Mouse (Mus musculus) midbrain, embryonic 10.5 days (tissue): ENCODE results near the gene Ipo7. TPM values are rescaled to one million over a fixed set of nuclear protein-coding genes. Genes with fewer than 3 reads are reported as not detected.
A peak's percentile ranks its signal among the peaks of the same experiment; 100 is the strongest.

Source experiments
- DNase-seq: peaks from one replicate; pipeline ENCODE4 v3.0.0-alpha.2; 2017; ENCODE audit warnings: low spot score
- H3K27ac ChIP-seq: fragments of 300-500 bp; sonication (generic); replicated peaks from 2 replicates; pipeline ENCODE4 v1.5.1; 2016; ENCODE audit warnings: mild to moderate bottlenecking
- H3K27me3 ChIP-seq: fragments of 300-500 bp; sonication (generic); 2 replicates; pipeline ENCODE4 v1.6.1; 2016; ENCODE audit warnings: low read depth, mild to moderate bottlenecking; ENCODE audit not compliant: poor library complexity, severe bottlenecking
- H3K36me3 ChIP-seq: fragments of 300-500 bp; sonication (generic); 2 replicates; pipeline ENCODE4 v1.6.1; 2016; ENCODE audit warnings: mild to moderate bottlenecking, moderate library complexity
- H3K4me1 ChIP-seq: fragments of 300-500 bp; sonication (generic); 2 replicates; pipeline ENCODE4 v1.6.1; 2016
- H3K4me3 ChIP-seq: fragments of 300-500 bp; sonication (generic); 2 replicates; pipeline ENCODE4 v1.5.1; 2016; ENCODE audit warnings: mild to moderate bottlenecking, moderate library complexity
- H3K9me3 ChIP-seq: fragments of 300-500 bp; sonication (generic); replicated peaks from 2 replicates; pipeline ENCODE4 v1.6.1; 2016; ENCODE audit warnings: mild to moderate bottlenecking
- whole genome bisulfite sequencing: fragments of 180-500 bp; shearing (Covaris S2); methylation state at CpG from one replicate; pipeline ENCODE4 v1.1.7; 2016; 5-methylcytosine and 5-hydroxymethylcytosine counted together
- polyA plus RNA-seq: library from polyadenylated mRNA; unstranded; fragments of >200 nt; fragmentation: Nextera tagmentation; extraction: Ambion mirVana; gene quantifications from 2 replicates; pipeline ENCODE4 v1.2.1, GENCODE M21; 2016

Gene Ipo7
- polyA plus RNA-seq, 1 experiment from 2014 or later: 54.1 TPM

DNA sequence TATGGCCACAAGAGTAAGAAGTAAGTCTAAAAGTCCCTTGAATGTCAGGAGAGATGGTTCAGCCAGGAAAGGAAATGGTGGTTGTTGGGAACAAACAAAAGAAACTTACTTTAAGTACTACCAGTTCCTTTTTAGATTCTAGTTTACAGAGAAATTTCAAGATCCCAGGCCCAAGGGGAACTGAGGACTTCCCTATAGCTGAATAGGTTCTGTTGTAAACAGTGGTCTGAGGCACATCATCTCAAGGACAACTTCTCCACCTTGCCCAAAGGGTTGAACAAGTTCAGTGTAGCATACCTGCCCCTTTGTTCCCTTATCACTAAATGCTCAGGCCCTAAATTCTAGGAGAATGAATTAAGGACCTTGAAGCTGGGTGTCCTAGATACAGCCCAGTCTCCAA lies 16.0 kb upstream of the Ipo7 start:
- Histone ChIP-seq H3K4me3 (no peak overlapping the region), H3K36me3 (no peaks in the 10 kb centered on the region), H3K4me1 (peaks cover 6% of the 10 kb centered on the region), H3K27ac (no peak overlapping the region), H3K27me3 (no peaks in the 10 kb centered on the region), H3K9me3 (no peaks in the 10 kb centered on the region)
- DNase-seq: no peak

DNA sequence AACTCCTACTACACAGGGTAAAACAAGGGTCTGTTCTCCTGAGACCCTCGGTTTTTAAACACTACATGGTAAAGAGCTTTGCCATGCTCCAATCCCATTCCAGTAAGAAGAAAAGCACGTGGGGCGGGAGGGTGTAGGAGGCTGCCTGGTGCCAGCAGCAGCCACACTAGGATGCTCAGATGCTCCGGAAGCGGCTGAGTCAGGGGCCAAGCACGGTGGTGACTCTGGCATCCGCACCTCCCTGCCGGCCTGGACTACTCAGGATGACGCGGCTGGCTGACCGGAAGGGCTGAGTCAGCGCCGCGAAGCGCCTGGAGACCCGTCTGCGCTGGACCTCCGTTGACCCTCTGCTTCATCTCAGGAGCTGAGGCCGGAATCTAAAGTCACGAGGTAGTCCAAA lies 15.1 kb upstream of the Ipo7 start:
- peak overlapping the region; percentile 34 for H3K4me3 ChIP-seq
- no peaks in the 10 kb centered on the region for H3K9me3 ChIP-seq
- 0 out of 2 replicates have a peak overlapping the region, but pooled peaks have one; percentile 57 for H3K27ac ChIP-seq
- H3K27me3 ChIP-seq: no peaks in the 10 kb centered on the region
- 23% methylated on average over 20 of the region's 20 CpGs for WGBS
- peak; percentile 57 for DNase-seq
- no peaks in the 10 kb centered on the region for H3K36me3 ChIP-seq
- peaks cover 6% of the 10 kb centered on the region for H3K4me1 ChIP-seq

DNA sequence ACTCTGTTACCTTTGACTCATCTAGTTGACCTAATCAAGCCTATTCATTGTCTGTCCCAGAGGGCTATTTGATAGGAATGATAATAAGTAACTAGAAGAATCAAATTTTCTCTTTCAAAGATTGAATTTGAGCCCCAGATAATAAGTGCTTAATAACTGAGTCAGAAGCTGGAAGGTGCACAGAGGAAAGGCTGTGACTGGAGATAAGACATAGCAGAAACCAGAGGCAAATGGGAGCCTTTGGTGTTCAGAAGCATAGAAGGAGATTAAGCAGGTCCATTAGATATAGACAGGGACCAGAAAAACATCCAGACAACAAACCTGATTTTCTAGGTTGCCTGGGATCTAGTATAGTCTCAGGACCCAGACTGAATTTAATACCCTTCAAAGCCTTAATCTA lies 12.1 kb upstream of the Ipo7 start:
- no peaks in the 10 kb centered on the region for H3K36me3 ChIP-seq
- H3K27ac ChIP-seq: no peak overlapping the region
- no peak for DNase-seq
- no peak overlapping the region for H3K4me3 ChIP-seq
- H3K9me3 ChIP-seq: no peaks in the 10 kb centered on the region
- H3K27me3 ChIP-seq: no peaks in the 10 kb centered on the region
- H3K4me1 ChIP-seq: peaks cover 6% of the 10 kb centered on the region

DNA sequence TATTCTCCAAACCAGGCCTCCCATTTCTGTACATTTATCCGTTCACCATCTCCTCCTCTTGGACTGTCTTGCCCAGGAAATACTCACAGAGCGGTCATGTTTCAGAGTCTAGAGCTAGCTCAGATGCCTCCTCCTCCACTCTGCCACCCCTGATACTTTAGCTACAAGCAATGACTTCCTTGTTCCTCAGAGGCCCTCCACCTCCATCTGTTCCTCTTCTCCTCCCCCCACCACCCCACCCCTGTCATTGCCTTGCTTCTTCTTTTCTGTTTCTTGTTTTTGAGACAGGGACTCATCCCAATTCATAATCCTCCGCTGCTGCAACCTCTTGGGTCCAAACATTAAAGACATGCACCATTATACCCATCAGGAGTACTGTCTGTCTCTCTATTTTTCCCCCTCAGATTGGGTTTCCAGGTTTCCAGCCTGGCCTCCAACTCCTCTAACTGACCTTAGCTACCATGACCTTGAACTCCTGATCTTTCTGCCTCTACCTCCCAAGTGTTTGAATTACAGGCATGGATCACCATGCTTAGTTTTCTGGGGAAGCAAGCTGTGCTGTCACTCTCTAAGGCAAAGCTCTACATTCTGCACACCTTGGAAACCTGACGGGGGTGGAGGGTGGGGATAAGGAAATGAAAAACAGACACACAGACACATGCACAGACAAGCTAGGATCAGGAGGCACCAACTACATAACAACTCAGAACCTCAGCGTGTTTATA lies 11.4 kb upstream of the Ipo7 start:
- no peak for DNase-seq
- H3K36me3 ChIP-seq: no peaks in the 10 kb centered on the region
- no peaks in the 10 kb centered on the region for H3K27me3 ChIP-seq
- no peak overlapping the region for H3K4me3 ChIP-seq
- no peak overlapping the region for H3K27ac ChIP-seq
- H3K4me1 ChIP-seq: peaks cover 6% of the 10 kb centered on the region
- WGBS: 79% methylated on average over 5 of the region's 5 CpGs
- H3K9me3 ChIP-seq: no peaks in the 10 kb centered on the region

DNA sequence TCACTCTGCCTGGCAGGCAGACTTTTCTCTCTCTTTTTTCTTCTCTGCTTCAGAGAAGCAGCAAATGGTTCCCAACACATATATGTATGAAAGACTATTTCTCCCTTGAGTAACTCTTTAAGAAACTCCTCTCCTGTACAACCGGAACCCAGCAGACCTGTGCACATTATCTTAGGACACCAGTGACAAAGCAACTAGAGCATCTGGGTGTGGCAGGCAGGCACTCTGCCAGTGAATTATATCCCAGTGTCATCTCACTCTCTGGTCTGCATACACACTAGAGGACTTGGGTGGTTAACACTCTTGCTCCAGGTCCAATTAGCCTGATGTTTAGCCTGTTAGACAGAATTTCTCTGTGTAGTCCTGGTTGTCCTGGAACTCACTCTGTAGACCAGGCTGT lies 9.6 kb upstream of the Ipo7 start:
- Histone ChIP-seq H3K27me3 (no peaks in the 10 kb centered on the region), H3K9me3 (no peaks in the 10 kb centered on the region), H3K27ac (no peak overlapping the region), H3K4me3 (no peak overlapping the region), H3K36me3 (no peaks in the 10 kb centered on the region), H3K4me1 (no peaks in the 10 kb centered on the region)
- 92% methylated on average over 1 of the region's 1 CpGs for WGBS
- DNase-seq: no peak

DNA sequence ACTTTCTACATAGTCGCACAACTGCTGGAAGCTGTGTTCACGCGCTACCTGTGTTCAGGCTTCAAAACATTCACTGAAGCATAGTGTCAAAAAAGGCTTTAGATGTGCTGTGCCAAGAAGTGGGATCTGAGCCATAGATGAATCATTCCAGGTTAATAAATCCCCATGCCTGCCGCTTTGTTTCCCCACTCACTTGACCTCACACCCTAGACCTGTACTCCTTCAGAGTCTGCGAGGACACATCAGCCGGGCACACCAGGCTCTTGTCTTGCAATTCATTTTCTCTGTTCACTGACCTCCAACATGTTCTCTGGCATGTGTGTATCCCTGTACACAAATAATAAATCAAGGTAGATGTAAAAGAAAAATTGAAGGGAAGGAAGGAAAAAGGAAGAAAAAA lies 9.0 kb upstream of the Ipo7 start:
- WGBS: 95% methylated on average over 6 of the region's 6 CpGs
- no peak overlapping the region for H3K4me3 ChIP-seq
- H3K36me3 ChIP-seq: no peaks in the 10 kb centered on the region
- no peaks in the 10 kb centered on the region for H3K9me3 ChIP-seq
- no peaks in the 10 kb centered on the region for H3K4me1 ChIP-seq
- H3K27me3 ChIP-seq: no peaks in the 10 kb centered on the region
- H3K27ac ChIP-seq: no peak overlapping the region
- no peak for DNase-seq

DNA sequence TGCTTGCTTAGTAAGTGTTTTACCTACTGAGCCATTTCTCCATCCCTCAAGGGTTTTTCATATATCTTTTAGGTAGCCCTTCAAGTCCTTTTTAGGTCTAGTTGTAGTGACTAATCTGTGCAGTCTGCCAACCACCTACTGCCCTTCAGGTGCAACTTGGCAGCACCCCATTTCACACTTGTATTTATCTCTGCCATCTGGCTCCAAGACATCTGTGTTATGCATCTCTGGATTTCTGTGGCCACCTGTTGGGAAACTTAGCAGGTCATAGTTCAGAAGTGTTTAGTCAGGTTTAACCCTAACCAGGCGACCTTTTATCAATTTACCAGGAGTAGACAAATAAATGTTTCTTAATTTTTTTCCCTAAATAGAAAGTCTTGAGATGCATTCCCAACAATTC lies 6.7 kb upstream of the Ipo7 start:
- no peaks in the 10 kb centered on the region for H3K4me1 ChIP-seq
- H3K9me3 ChIP-seq: no peaks in the 10 kb centered on the region
- H3K4me3 ChIP-seq: no peak overlapping the region
- DNase-seq: no peak
- H3K36me3 ChIP-seq: no peaks in the 10 kb centered on the region
- H3K27ac ChIP-seq: no peak overlapping the region
- H3K27me3 ChIP-seq: no peaks in the 10 kb centered on the region
- 62% methylated on average over 1 of the region's 1 CpGs for WGBS

DNA sequence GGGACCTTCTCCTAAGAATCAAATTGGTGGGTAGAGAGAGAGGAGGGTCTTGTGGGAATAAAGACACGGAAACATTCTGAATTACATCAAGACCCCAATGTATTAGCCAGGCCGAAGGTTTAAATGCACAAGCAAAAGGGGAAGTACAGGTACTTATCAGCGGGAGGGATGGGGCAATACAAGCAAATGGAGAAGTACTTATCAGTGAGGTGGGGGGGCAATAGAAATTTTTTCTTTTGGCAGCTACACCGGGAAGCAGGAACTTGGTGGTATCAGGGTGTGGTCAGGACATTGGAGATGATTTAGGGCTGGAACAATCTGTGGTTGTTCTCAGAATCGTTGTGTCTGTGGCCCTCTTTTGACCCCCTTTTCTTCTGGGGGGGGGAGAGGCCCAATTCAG lies 3.8 kb upstream of the Ipo7 start:
- no peak for DNase-seq
- WGBS: 85% methylated on average over 5 of the region's 5 CpGs
- H3K27me3 ChIP-seq: no peaks in the 10 kb centered on the region

DNA sequence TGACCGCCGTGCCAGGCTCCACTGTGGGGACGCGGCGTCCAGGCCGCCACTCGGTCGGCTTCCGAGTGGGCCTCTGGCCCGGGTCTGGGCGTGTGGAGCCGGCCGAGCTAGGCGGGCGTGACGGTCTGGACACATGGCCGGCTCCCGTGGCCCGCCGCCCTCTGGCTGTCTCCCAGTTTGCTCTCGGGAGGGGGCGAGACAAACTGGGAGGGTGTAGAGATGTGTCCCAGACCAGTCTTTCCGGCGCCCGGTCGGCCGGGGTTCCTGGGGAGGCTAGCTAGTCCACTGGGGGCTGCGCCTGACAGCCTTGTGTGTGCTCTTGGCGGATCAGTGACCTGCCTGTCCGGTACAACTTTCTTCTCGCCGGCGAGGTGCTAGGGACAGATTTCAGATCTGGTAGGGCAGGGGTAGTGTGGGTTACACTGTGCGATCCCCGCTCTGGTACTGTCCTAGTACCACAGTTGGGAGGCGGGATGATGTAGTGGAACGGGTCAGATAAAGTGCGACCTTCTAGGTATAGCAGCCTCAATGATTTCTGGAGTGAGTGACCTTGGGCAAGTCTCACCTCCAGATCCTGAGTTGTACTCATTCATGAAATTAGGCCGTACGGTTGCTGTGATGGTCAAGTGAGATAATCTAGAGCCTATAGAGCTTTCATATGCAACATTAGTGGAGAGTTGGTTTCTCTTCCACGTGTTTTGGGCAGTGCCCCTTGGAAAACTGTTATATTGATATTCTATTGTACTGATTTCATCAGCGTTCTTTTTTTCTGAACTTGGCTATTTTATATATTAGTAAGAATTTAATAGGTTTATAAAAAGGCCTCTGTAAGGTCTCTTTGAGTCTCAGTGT lies 783 bp downstream of the Ipo7 start:
- Histone ChIP-seq H3K27me3 (no peaks in the 10 kb centered on the region), H3K9me3 (peaks cover under 1% of the 10 kb centered on the region; the same call in 1 of the 2 replicates), H3K27ac (peak overlapping the region; percentile 96), H3K36me3 (peaks cover 31% of the 10 kb centered on the region), H3K4me3 (peak overlapping the region; percentile 96), H3K4me1 (peaks cover 19% of the 10 kb centered on the region)
- DNase-seq: no peak
- WGBS: under 1% methylated on average over 42 of the region's 42 CpGs

More for the DNA sequence above, 3.8 kb upstream of the Ipo7 start:
- Histone ChIP-seq H3K9me3 (no peaks in the 10 kb centered on the region), H3K4me1 (peaks cover 5% of the 10 kb centered on the region), H3K36me3 (no peaks in the 10 kb centered on the region), H3K27ac (no peak overlapping the region), H3K4me3 (no peak overlapping the region)

DNA sequence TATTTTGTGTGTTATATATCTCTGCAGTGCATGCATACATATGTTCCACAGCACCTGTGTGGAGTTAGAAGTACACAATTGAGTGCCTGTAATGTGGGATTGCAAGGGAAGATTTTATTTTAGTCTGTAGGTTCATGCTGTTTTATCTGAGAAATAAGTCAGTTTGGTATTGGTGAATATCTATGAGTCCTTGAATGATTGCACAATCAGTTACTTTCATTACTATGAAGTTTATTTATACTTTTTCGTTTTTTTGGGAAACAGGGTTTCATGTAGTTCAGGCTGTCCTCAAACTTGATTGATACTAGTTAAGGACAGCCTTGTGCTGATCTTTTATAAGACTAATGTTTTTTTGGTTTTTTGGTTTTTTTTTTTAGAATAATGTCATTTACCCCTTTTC lies 5.5 kb downstream of the Ipo7 start:
- H3K36me3 ChIP-seq: peaks cover 69% of the 10 kb centered on the region
- peaks cover 19% of the 10 kb centered on the region for H3K4me1 ChIP-seq
- H3K27ac ChIP-seq: no peak overlapping the region
- H3K9me3 ChIP-seq: peaks cover 9% of the 10 kb centered on the region
- WGBS: 91% methylated on average over 1 of the region's 1 CpGs
- no peak for DNase-seq
- H3K4me3 ChIP-seq: no peak overlapping the region
- no peaks in the 10 kb centered on the region for H3K27me3 ChIP-seq

DNA sequence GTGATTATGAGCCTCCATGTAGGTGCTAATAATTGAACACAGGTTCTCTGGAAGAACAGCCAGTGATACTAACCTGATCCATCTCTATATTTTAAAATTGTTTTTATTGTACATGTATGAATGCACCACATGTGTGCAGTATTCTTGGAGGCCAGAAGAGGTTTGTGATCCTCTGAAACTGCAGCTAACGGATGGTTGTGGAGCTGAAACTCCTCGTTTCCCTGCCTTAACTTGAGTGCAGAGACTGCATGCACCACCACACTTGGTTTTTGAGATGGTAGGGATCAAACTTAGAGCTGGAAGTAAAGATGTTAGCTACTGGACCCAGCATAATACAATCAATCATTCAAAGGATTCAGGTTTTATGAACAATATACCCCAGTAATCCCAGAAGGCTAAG lies 8.5 kb downstream of the Ipo7 start:
- Histone ChIP-seq H3K4me1 (no peaks in the 10 kb centered on the region), H3K27ac (no peak overlapping the region), H3K27me3 (no peaks in the 10 kb centered on the region), H3K9me3 (peaks cover 9% of the 10 kb centered on the region), H3K36me3 (peaks cover 91% of the 10 kb centered on the region), H3K4me3 (no peak overlapping the region)
- WGBS: 83% methylated on average over 2 of the region's 2 CpGs
- DNase-seq: no peak

DNA sequence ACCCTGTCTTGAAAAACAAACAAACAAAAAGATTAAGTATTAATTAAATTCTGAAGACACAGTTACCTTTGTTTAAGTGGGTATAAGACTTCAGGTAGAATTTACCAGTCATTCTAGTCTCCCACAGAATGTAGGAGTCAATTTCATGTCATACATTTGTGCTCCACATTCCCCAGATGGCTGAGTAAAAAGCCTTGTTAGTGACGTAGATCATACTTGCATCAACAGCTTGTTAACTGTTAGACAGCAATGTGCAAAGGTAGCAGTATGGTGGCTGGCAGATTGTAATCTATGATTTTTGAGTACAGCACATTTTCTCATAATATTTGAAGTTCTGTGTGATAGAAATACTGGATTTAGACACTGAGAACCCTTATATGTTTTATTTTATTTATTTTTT lies 10.8 kb downstream of the Ipo7 start:
- WGBS: 95% methylated on average over 1 of the region's 1 CpGs
- Histone ChIP-seq H3K36me3 (peaks cover 91% of the 10 kb centered on the region), H3K9me3 (peaks cover 9% of the 10 kb centered on the region)

DNA sequence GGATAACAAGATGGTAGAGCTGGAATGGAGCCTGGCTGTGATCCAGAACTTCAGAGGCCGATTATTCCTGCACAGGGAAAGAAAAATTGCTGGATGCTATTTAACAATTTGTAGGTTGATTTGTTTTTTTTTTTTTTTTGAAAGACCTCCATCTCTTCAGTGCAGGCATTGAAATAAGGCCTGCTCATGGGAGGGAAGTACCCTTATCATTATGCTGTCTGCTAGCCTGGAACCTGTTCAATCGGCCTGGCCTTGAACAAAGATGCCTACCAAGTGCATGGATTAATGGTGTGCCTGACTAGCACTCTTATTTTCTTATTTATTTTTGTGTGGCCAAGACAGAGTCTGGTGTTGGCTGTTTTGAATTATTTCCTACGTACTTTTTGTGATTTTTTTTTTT lies 12.3 kb downstream of the Ipo7 start:
- 91% methylated on average over 3 of the region's 3 CpGs for WGBS

More for the DNA sequence above, 10.8 kb downstream of the Ipo7 start:
- Histone ChIP-seq H3K4me3 (no peak overlapping the region), H3K27me3 (no peaks in the 10 kb centered on the region), H3K4me1 (no peaks in the 10 kb centered on the region), H3K27ac (no peak overlapping the region)
- DNase-seq: no peak

More for the DNA sequence above, 12.3 kb downstream of the Ipo7 start:
- H3K36me3 ChIP-seq: peaks cover 90% of the 10 kb centered on the region
- DNase-seq: no peak
- H3K9me3 ChIP-seq: no peaks in the 10 kb centered on the region
- H3K4me3 ChIP-seq: no peak overlapping the region
- H3K27ac ChIP-seq: no peak overlapping the region
- H3K4me1 ChIP-seq: no peaks in the 10 kb centered on the region
- H3K27me3 ChIP-seq: no peaks in the 10 kb centered on the region
